ENCODE assay signal across 7 mouse cellular contexts in genomic region chr2:174415001-174415730, GRCm38 (mm10). TPM values are rescaled to one million over a fixed set of nuclear protein-coding genes. Genes with fewer than 3 reads are reported as not detected.
DNase-seq lines count a peak whose midpoint lies in the region; ATAC-seq and TF ChIP-seq lines count a peak whose summit lies in the region.

No protein-coding gene starts in this region.

- H3K9me3 ChIP-seq in lung, postnatal 0 days (ENCODE audit: low read length) = no peaks in the 10 kb centered on the region
- no peaks in the 10 kb centered on the region for H3K9me3 ChIP-seq in forebrain, postnatal 0 days (ENCODE audit: low read length)
- H3K9me3 ChIP-seq in limb, embryonic 15.5 days = no peaks in the 10 kb centered on the region
- H3K9me3 ChIP-seq in stomach, embryonic 15.5 days = no peaks in the 10 kb centered on the region

- no peaks in the 10 kb centered on the region for H3K36me3 ChIP-seq in lung, postnatal 0 days (ENCODE audit: insufficient read depth, low read length)
- no peaks in the 10 kb centered on the region for H3K36me3 ChIP-seq in forebrain, postnatal 0 days (ENCODE audit: insufficient read depth)
- peaks cover 7% of the 10 kb centered on the region; the same call in 1 of the 2 replicates for H3K36me3 ChIP-seq in limb, embryonic 15.5 days
- H3K36me3 ChIP-seq in stomach, embryonic 15.5 days = 0 out of 2 replicates have a peak, but pooled peaks cover 5% of the 10 kb centered on the region

- H3K4me1 ChIP-seq in lung, postnatal 0 days (ENCODE audit: insufficient read depth, low read depth, low read length) = peaks cover 8% of the 10 kb centered on the region; the same call in 1 of the 2 replicates
- peaks cover 8% of the 10 kb centered on the region for H3K4me1 ChIP-seq in forebrain, postnatal 0 days (ENCODE audit: insufficient read depth)
- H3K4me1 ChIP-seq in limb, embryonic 15.5 days = peaks cover 12% of the 10 kb centered on the region
- peaks cover 9% of the 10 kb centered on the region for H3K4me1 ChIP-seq in stomach, embryonic 15.5 days

- WGBS in lung, postnatal 0 days = 37% methylated on average over 18 of the region's 18 CpGs
- 47% methylated on average over 17 of the region's 18 CpGs for WGBS in forebrain, postnatal 0 days
- 48% methylated on average over 18 of the region's 18 CpGs for WGBS in limb, embryonic 15.5 days
- WGBS in stomach, embryonic 15.5 days = 43% methylated on average over 18 of the region's 18 CpGs

- TF ChIP-seq EP300 in lung, postnatal 0 days (IDR thresholded peaks at IDR 0.05) = no peak

- no peak overlapping the region for H3K9ac ChIP-seq in lung, postnatal 0 days (replicated peaks; ENCODE audit: low read depth)
- no peak overlapping the region for H3K9ac ChIP-seq in forebrain, postnatal 0 days
- no peak overlapping the region for H3K9ac ChIP-seq in limb, embryonic 15.5 days
- H3K9ac ChIP-seq in stomach, embryonic 15.5 days = no peak overlapping the region

- DNase-seq in lung, postnatal 0 days (ENCODE audit: low spot score) = no peak
- no peak for DNase-seq in lung, adult 18-20 months
- no peak for DNase-seq in forebrain, postnatal 0 days
- no peak for DNase-seq in embryo, embryonic 10.5 days (ENCODE audit: low spot score)

- H3K27me3 ChIP-seq in lung, postnatal 0 days (replicated peaks; ENCODE audit: insufficient read depth, low read length) = no peaks in the 10 kb centered on the region
- H3K27me3 ChIP-seq in forebrain, postnatal 0 days (ENCODE audit: insufficient read depth, low read length) = no peaks in the 10 kb centered on the region
- H3K27me3 ChIP-seq in limb, embryonic 15.5 days = no peaks in the 10 kb centered on the region
- H3K27me3 ChIP-seq in stomach, embryonic 15.5 days (replicated peaks) = no peaks in the 10 kb centered on the region

- peak overlapping the region; percentile 91 for H3K4me3 ChIP-seq in lung, postnatal 0 days (ENCODE audit: low read depth, low read length)
- peak overlapping the region; percentile 80 for H3K4me3 ChIP-seq in forebrain, postnatal 0 days (ENCODE audit: low read depth, low read length)
- H3K4me3 ChIP-seq in limb, embryonic 15.5 days = peak overlapping the region; percentile 81
- H3K4me3 ChIP-seq in stomach, embryonic 15.5 days (replicated peaks) = peak overlapping the region; percentile 97

- H3K4me2 ChIP-seq in lung, postnatal 0 days (replicated peaks; ENCODE audit: low read depth, low read length) = no peak overlapping the region; the same call in 1 of the 2 replicates
- peak overlapping the region; percentile 95 for H3K4me2 ChIP-seq in forebrain, postnatal 0 days (ENCODE audit: low read depth)
- peak overlapping the region; percentile 86 for H3K4me2 ChIP-seq in limb, embryonic 15.5 days
- peak overlapping the region; percentile 83 for H3K4me2 ChIP-seq in stomach, embryonic 15.5 days

- H3K27ac ChIP-seq in lung, postnatal 0 days (ENCODE audit: low read length) = no peak overlapping the region
- H3K27ac ChIP-seq in forebrain, postnatal 0 days (ENCODE audit: low read depth, low read length) = no peak overlapping the region
- H3K27ac ChIP-seq in limb, embryonic 15.5 days = no peak overlapping the region
- no peak overlapping the region for H3K27ac ChIP-seq in stomach, embryonic 15.5 days

- no peak for ATAC-seq in lung, postnatal 0 days
- no peak for ATAC-seq in forebrain, postnatal 0 days
- peak; percentile 11; the same call in 1 of the 2 replicates for ATAC-seq in limb, embryonic 15.5 days (ENCODE audit: insufficient number of reproducible peaks, low FRiP score, low TSS enrichment, low read depth)
- ATAC-seq in stomach, embryonic 15.5 days (ENCODE audit: insufficient read depth, low FRiP score, low read depth) = no peak
- ATAC-seq in erythroid progenitor cell, adult 5-6 weeks (replicated peaks; ENCODE audit: low FRiP score, poor library complexity, severe bottlenecking) = no peak

- no peak for TF ChIP-seq CTCF in lung, postnatal 0 days (IDR thresholded peaks at IDR 0.05)
- no peak for TF ChIP-seq CTCF in forebrain, postnatal 0 days (IDR thresholded peaks at IDR 0.05; ENCODE audit: low read depth)

RNA-seq across cellular contexts. Expression of gene Nelfcd, which starts 0.4 kb away (rescaled TPM):
- 54.3 and 59.1 TPM in 2 replicates for polyA plus RNA-seq in lung, postnatal 0 days (2015; fragmentation: Nextera tagmentation; extraction: Ambion mirVana)
- 45.6 and 65.6 TPM in 2 replicates for total RNA-seq in forebrain, postnatal 0 days (2014; rRNA removed)
- 75.7 and 90.7 TPM in 2 replicates for polyA plus RNA-seq in forebrain, postnatal 0 days (2015; fragmentation: Nextera tagmentation; extraction: Ambion mirVana)
- polyA plus RNA-seq in limb, embryonic 15.5 days (2015; fragmentation: Nextera tagmentation; extraction: Ambion mirVana) = 94.3 and 107 TPM in 2 replicates
- polyA plus RNA-seq in stomach, embryonic 15.5 days (2015; fragmentation: Nextera tagmentation; extraction: Ambion mirVana) = 91.7 and 92.4 TPM in 2 replicates
- total RNA-seq in erythroid progenitor cell, adult 5-6 weeks (2015; ENCODE audit: low replicate concordance) = 88.0 and 149 TPM in 2 replicates
- total RNA-seq in erythroid progenitor cell, adult 5-6 weeks (2017; ENCODE audit: low replicate concordance) = 77.8 and 90.2 TPM in 2 replicates

RNA-seq across cellular contexts. Expression of gene Ctsz, which starts 23.7 kb away (rescaled TPM):
- polyA plus RNA-seq in lung, postnatal 0 days (2015; fragmentation: Nextera tagmentation; extraction: Ambion mirVana) = 208 and 222 TPM in 2 replicates
- total RNA-seq in forebrain, postnatal 0 days (2014; rRNA removed) = 53.9 and 59.9 TPM in 2 replicates
- polyA plus RNA-seq in forebrain, postnatal 0 days (2015; fragmentation: Nextera tagmentation; extraction: Ambion mirVana) = 72.3 and 74.7 TPM in 2 replicates
- polyA plus RNA-seq in limb, embryonic 15.5 days (2015; fragmentation: Nextera tagmentation; extraction: Ambion mirVana) = 226 and 260 TPM in 2 replicates
- polyA plus RNA-seq in stomach, embryonic 15.5 days (2015; fragmentation: Nextera tagmentation; extraction: Ambion mirVana) = 181 and 199 TPM in 2 replicates
- 43.2 TPM in 2 replicates for total RNA-seq in erythroid progenitor cell, adult 5-6 weeks (2015; ENCODE audit: low replicate concordance)
- 33.8 and 34.8 TPM in 2 replicates for total RNA-seq in erythroid progenitor cell, adult 5-6 weeks (2017; ENCODE audit: low replicate concordance)

RNA-seq across cellular contexts. Expression of gene Tubb1, which starts 35.3 kb away (rescaled TPM):
- polyA plus RNA-seq in lung, postnatal 0 days (2015; fragmentation: Nextera tagmentation; extraction: Ambion mirVana) = 10.5 and 11.3 TPM in 2 replicates
- 0.38 TPM in 1 of 2 replicates, not detected in the other for total RNA-seq in forebrain, postnatal 0 days (2014; rRNA removed)
- polyA plus RNA-seq in forebrain, postnatal 0 days (2015; fragmentation: Nextera tagmentation; extraction: Ambion mirVana) = 0.11 TPM in 1 of 2 replicates, not detected in the other
- 0.92 and 2.4 TPM in 2 replicates for polyA plus RNA-seq in limb, embryonic 15.5 days (2015; fragmentation: Nextera tagmentation; extraction: Ambion mirVana)
- polyA plus RNA-seq in stomach, embryonic 15.5 days (2015; fragmentation: Nextera tagmentation; extraction: Ambion mirVana) = 1.8 and 2.3 TPM in 2 replicates
- 5.4 TPM in 1 of 2 replicates, not detected in the other for total RNA-seq in erythroid progenitor cell, adult 5-6 weeks (2015; ENCODE audit: low replicate concordance)
- 2.0 and 2.3 TPM in 2 replicates for total RNA-seq in erythroid progenitor cell, adult 5-6 weeks (2017; ENCODE audit: low replicate concordance)

RNA-seq across cellular contexts. Expression of gene Atp5e, which starts 48.7 kb away (rescaled TPM):
- 591 and 652 TPM in 2 replicates for polyA plus RNA-seq in lung, postnatal 0 days (2015; fragmentation: Nextera tagmentation; extraction: Ambion mirVana)
- 587 and 783 TPM in 2 replicates for total RNA-seq in forebrain, postnatal 0 days (2014; rRNA removed)
- 714 and 873 TPM in 2 replicates for polyA plus RNA-seq in forebrain, postnatal 0 days (2015; fragmentation: Nextera tagmentation; extraction: Ambion mirVana)
- polyA plus RNA-seq in limb, embryonic 15.5 days (2015; fragmentation: Nextera tagmentation; extraction: Ambion mirVana) = 611 and 723 TPM in 2 replicates
- 673 and 703 TPM in 2 replicates for polyA plus RNA-seq in stomach, embryonic 15.5 days (2015; fragmentation: Nextera tagmentation; extraction: Ambion mirVana)
- total RNA-seq in erythroid progenitor cell, adult 5-6 weeks (2015; ENCODE audit: low replicate concordance) = 201 and 204 TPM in 2 replicates
- total RNA-seq in erythroid progenitor cell, adult 5-6 weeks (2017; ENCODE audit: low replicate concordance) = 130 and 183 TPM in 2 replicates

RNA-seq across cellular contexts. Expression of gene Prelid3b, which starts 57.7 kb away (rescaled TPM):
- polyA plus RNA-seq in lung, postnatal 0 days (2015; fragmentation: Nextera tagmentation; extraction: Ambion mirVana) = 64.9 and 68.9 TPM in 2 replicates
- 68.7 and 77.2 TPM in 2 replicates for total RNA-seq in forebrain, postnatal 0 days (2014; rRNA removed)
- 106 and 107 TPM in 2 replicates for polyA plus RNA-seq in forebrain, postnatal 0 days (2015; fragmentation: Nextera tagmentation; extraction: Ambion mirVana)
- polyA plus RNA-seq in limb, embryonic 15.5 days (2015; fragmentation: Nextera tagmentation; extraction: Ambion mirVana) = 113 and 135 TPM in 2 replicates
- polyA plus RNA-seq in stomach, embryonic 15.5 days (2015; fragmentation: Nextera tagmentation; extraction: Ambion mirVana) = 113 and 114 TPM in 2 replicates
- 43.6 and 51.5 TPM in 2 replicates for total RNA-seq in erythroid progenitor cell, adult 5-6 weeks (2015; ENCODE audit: low replicate concordance)
- total RNA-seq in erythroid progenitor cell, adult 5-6 weeks (2017; ENCODE audit: low replicate concordance) = 86.8 and 131 TPM in 2 replicates
